Mouse (Mus musculus) E14TG2a.4 (cell line): ENCODE measurements around the gene Psma5.

ENCODE experiments used
- CTCF ChIP-seq: conservative IDR thresholded peaks from 2 replicates; pipeline ENCODE4 v1.5.1; 2014; ENCODE audit warnings: low read length
- POU5F1 ChIP-seq: IDR thresholded peaks from 2 replicates; pipeline ENCODE4 v1.6.1; 2014; ENCODE audit warnings: low read length, borderline replicate concordance

- no peak for TF ChIP-seq CTCF
- TF ChIP-seq POU5F1 = no peak
Measured at GRCm38 (mm10) chr3:108225711-108226557, 30.8 kb upstream of the Psma5 start.
